Mouse (Mus musculus) CD4-positive helper T cell, adult 2 months (primary cell): ENCODE measurements around the gene Afg1l.

Experiments
- DNase-seq: peaks from one replicate; pipeline ENCODE4 v3.0.0-alpha.2; 2012; ENCODE audit warnings: low read depth, missing footprints, low spot score

Afg1l gene

DNA sequence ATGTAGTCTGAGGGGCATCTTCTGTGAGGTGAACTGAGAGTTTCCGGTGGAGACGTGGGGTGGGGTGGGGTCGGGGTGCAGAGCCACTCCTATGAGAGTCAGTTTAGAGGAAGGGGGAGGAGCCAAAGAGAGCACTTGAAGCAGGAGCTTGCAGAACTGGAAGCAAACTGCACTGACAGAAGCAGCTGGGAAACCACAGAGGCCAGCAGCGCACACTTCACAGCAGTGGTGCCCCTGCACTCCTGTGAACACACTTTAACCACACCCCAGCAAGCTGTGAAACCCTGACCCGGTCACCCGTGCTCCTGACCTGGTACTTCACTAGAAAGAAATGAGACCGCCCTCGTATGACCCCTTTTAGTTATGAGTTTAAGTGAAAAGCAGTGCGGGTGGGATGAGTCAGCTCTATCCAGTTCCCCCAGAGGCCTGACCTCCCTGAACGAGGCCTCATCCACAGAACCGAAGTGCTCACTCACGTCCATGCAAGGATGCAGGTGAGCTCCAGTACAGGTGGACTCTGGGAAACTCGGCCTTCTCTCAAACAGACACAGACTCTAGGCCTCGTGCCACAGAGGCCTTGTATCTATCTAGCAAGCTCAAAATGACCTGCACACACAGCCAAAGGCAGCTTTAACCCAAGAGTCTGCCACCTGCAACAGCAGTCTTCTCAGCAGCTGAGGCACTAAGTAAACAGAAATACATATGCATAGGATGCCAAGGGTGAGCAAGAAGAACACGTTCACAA is 208.9 kb downstream of the Afg1l start:
- DNase-seq, result peak; percentile 89

DNA sequence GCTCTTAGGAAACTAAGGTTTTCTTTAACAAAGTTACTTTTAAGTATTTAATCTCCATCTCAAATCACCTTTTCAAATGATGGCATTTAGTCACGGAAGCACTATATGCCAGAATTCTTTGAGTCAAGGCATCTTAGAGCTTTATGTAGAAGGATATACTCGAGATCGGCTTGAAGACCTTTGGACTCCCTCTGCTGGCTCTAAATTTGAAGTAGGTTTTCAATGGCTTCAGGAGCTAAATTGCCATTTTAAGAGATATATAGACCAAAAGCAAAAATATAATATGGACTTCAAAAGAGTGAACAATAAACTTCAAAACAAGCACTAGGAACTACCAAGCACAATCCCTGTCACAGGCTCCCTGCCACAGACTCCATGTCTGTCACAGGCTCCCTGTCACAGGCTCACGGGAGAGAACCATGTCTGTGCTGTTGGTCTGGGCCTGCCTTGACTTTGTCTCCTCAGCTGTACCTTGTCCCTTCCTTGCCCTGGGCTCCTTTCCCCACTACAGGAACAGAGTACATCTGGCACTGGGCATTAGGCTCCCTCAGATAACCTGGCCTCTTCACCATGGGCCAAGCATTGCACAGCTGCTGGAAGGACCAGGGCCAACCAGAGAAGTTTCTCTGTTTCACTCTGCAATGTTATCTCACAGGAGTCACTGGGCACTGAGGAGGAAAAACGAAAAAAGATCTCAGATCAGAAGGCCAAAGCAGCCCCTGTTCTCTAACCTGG is 210.4 kb downstream of the Afg1l start:
- no peak for DNase-seq

DNA sequence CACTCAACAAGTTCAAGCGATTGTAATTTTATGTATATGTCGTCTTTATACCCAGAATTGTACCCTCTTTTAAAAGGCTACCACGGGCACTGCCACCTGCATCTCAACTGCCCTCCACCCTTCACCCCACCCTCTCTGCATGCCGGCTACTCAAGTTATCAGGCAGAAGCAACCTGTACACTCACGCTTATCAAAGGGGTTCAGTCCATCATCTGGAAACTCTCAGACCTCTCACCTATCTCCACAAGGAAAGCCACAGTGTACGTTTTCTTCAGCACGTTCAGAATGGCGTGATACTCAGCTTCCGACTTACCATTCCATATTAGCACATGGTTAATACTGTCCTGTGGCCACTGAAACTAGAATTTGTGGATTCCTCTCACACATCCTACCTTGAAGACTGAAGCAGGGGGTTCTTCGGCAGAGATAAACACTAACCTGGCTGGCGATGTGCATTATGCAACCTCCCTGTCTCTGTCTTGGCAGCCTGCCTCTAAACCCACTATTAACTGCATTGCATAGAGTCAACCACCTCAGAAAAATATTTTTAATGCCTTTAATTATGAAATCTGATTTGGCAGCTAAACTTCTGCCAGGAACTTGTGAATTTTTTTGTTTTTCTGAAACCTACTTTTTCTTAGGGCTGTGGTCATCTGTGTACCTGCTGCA is 213.2 kb downstream of the Afg1l start:
- no peak for DNase-seq

DNA sequence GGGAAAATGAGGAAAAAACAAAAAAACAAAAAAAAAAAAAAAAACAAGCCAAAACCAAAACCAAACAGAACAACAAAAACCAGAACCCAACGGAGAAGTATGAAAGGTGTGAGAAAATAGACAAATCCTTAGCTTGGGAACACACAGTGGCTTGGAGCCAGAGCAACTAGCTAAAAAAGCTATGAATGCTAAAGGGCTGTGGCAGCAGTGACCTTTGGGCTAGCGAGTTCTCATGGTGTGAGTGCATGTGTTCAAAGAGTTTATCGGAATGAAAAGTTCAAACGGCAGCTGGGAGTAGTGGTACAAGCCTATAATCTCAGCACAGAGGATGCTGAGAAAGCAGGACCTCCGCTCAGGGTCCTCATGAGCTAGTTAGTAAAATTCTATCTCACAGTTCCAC is 214.2 kb downstream of the Afg1l start:
- DNase-seq, result no peak

DNA sequence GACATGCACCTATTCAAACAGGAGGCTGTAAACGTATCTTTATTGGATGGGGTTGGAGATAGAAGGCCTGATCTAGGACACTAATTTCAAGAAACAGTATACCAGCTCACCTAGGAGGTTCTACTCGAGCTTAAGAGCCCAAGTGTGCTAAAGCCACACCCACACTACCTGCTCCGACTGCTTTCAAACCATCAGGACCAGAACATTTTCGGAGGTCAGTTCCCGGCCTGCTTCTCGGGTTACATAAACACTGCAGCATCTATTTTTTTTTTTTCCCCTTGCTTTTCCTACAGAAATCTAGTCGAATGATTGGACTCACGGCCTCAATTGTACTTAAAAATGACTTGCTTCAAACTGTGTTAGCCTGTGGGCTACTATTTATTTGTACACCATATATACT is 214.7 kb downstream of the Afg1l start:
- DNase-seq, result no peak
